Mouse (Mus musculus) liver, embryonic 14.5 days (tissue): ENCODE results near the gene Slc9a8.

ENCODE experiments used
- CTCF ChIP-seq: IDR thresholded peaks from 2 replicates; pipeline ENCODE4 v1.5.1; 2016; ENCODE audit warnings: antibody characterized with exemption, low read depth, control low read depth
- EP300 ChIP-seq: IDR thresholded peaks from 2 replicates; pipeline ENCODE4 v1.6.1; 2016; ENCODE audit warnings: antibody characterized with exemption, low read depth

DNA sequence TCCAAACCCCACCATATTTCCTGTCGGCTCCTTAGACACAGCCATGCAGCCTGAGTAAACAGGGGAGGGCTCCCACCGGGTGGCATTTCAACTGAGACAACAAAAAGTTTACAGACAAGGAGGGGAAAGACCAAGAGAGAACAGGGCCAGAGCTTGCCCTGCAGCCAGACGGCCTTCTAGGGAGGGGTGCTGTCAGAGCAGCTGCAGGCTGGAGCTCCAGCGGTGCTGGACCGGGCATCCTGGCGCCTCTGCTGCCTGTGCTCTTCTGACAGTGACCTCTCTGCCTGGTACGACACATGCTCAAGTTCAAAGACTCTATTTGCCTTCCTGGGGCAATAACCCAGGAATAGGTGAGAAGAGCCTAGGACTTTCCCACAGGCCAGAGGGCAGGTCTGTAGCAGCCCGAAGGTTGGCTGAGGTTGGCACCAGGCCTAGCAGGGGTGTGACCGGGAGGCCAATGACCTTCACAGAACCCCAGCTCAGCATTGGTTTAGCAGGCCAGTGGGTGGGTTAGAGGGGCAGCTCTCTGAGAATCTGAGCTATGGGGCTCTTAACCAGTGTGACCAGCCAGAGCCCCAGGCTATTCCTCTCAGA is 5.4 kb upstream of the Slc9a8 start:
- TF ChIP-seq CTCF (no peak), EP300 (no peak)
